Comparison of ENCODE assay signal across 8 mouse cellular contexts in the genomic region with DNA sequence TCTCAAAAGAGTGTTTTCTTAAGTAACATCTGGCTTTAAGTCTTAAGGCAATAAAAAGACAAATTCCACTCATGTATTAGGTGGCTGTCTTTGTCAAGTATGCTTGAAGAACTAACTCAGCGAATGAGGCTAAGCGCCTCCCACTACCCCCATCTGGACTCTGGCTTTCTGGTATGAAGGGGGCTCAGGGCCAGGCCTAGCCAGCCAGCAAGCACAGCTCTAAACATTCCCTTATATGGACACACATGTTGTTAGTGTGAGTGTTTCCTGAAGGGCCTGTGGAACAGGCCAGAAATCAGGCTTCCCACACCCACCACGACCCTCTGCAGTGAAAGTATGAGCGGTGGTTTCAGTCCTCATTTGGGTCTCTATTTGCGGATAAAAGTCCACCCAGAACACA. TPM values are rescaled to one million over a fixed set of nuclear protein-coding genes. Genes with fewer than 3 reads are reported as not detected.
DNase-seq lines count a peak whose midpoint lies in the region; ATAC-seq lines count a peak whose summit lies in the region.

No protein-coding gene starts in this region.

- H3K9ac ChIP-seq in forebrain, embryonic 12.5 days = no peak overlapping the region
- H3K9ac ChIP-seq in forebrain, embryonic 14.5 days (ENCODE audit: low read length) = no peak overlapping the region
- H3K9ac ChIP-seq in lung, embryonic 16.5 days (ENCODE audit: low read length) = peak overlapping the region; percentile 23
- no peak overlapping the region for H3K9ac ChIP-seq in neural tube, embryonic 13.5 days

- H3K27ac ChIP-seq in forebrain, embryonic 12.5 days = 0 out of 2 replicates have a peak overlapping the region, but pooled peaks have one; percentile 36
- no peak overlapping the region for H3K27ac ChIP-seq in forebrain, embryonic 14.5 days (ENCODE audit: low read depth, low read length)
- peak overlapping the region; percentile 90 for H3K27ac ChIP-seq in lung, embryonic 16.5 days (ENCODE audit: low read length)
- H3K27ac ChIP-seq in limb, embryonic 10.5 days = peak overlapping the region; percentile 90
- H3K27ac ChIP-seq in neural tube, embryonic 13.5 days (replicated peaks) = peak overlapping the region; percentile 34; the same call in 1 of the 2 replicates

- ATAC-seq in forebrain, embryonic 12.5 days (ENCODE audit: low FRiP score) = no peak
- no peak for ATAC-seq in forebrain, embryonic 14.5 days
- ATAC-seq in lung, embryonic 16.5 days (ENCODE audit: low read depth) = peak; percentile 96
- ATAC-seq in neural tube, embryonic 13.5 days (ENCODE audit: low read depth) = no peak

- H3K27me3 ChIP-seq in forebrain, embryonic 12.5 days = no peaks in the 10 kb centered on the region
- H3K27me3 ChIP-seq in forebrain, embryonic 14.5 days (replicated peaks; ENCODE audit: control insufficient read depth, insufficient read depth, low read length) = no peaks in the 10 kb centered on the region
- H3K27me3 ChIP-seq in lung, embryonic 16.5 days (ENCODE audit: control insufficient read depth, insufficient read depth, low read depth, low read length) = no peaks in the 10 kb centered on the region
- H3K27me3 ChIP-seq in limb, embryonic 10.5 days (ENCODE audit: low read depth, poor library complexity, severe bottlenecking) = no peaks in the 10 kb centered on the region
- no peaks in the 10 kb centered on the region for H3K27me3 ChIP-seq in neural tube, embryonic 13.5 days

- no peaks in the 10 kb centered on the region for H3K9me3 ChIP-seq in forebrain, embryonic 12.5 days
- no peaks in the 10 kb centered on the region for H3K9me3 ChIP-seq in forebrain, embryonic 14.5 days (replicated peaks; ENCODE audit: control insufficient read depth, low read length)
- H3K9me3 ChIP-seq in lung, embryonic 16.5 days (ENCODE audit: control insufficient read depth, low read length) = no peaks in the 10 kb centered on the region
- no peaks in the 10 kb centered on the region for H3K9me3 ChIP-seq in limb, embryonic 10.5 days (replicated peaks)
- H3K9me3 ChIP-seq in neural tube, embryonic 13.5 days = no peaks in the 10 kb centered on the region

- peaks cover 22% of the 10 kb centered on the region for H3K4me1 ChIP-seq in forebrain, embryonic 12.5 days
- H3K4me1 ChIP-seq in forebrain, embryonic 14.5 days (ENCODE audit: control insufficient read depth, insufficient read depth, low read length) = no peaks in the 10 kb centered on the region
- H3K4me1 ChIP-seq in lung, embryonic 16.5 days (replicated peaks; ENCODE audit: control insufficient read depth, insufficient read depth, low read length) = peaks cover 35% of the 10 kb centered on the region
- H3K4me1 ChIP-seq in limb, embryonic 10.5 days = peaks cover 45% of the 10 kb centered on the region
- H3K4me1 ChIP-seq in neural tube, embryonic 13.5 days (replicated peaks) = peaks cover 33% of the 10 kb centered on the region

- H3K4me3 ChIP-seq in forebrain, embryonic 12.5 days (replicated peaks) = no peak overlapping the region
- H3K4me3 ChIP-seq in forebrain, embryonic 14.5 days (ENCODE audit: low read depth, low read length) = no peak overlapping the region
- H3K4me3 ChIP-seq in lung, embryonic 16.5 days (ENCODE audit: low read length) = no peak overlapping the region
- 0 out of 2 replicates have a peak overlapping the region, but pooled peaks have one; percentile 1 for H3K4me3 ChIP-seq in limb, embryonic 10.5 days
- no peak overlapping the region for H3K4me3 ChIP-seq in neural tube, embryonic 13.5 days

- WGBS in forebrain, embryonic 12.5 days = 89% methylated on average over 5 of the region's 5 CpGs
- WGBS in forebrain, embryonic 14.5 days = 79% methylated on average over 5 of the region's 5 CpGs
- WGBS in lung, embryonic 16.5 days = 21% methylated on average over 5 of the region's 5 CpGs
- WGBS in limb, embryonic 10.5 days = 47% methylated on average over 5 of the region's 5 CpGs
- WGBS in neural tube, embryonic 13.5 days = 79% methylated on average over 5 of the region's 5 CpGs

- DNase-seq in forebrain, embryonic 14.5 days (ENCODE audit: low spot score) = no peak
- DNase-seq in lung, postnatal 25 days (ENCODE audit: low spot score) = no peak
- peak; percentile 65 for DNase-seq in limb, embryonic 10.5 days (ENCODE audit: low spot score)
- no peak for DNase-seq in right cerebral cortex, postnatal 10 days (ENCODE audit: low spot score in 2 of 2)
- no peak for DNase-seq in cerebellum, adult 11-12 months

- H3K36me3 ChIP-seq in forebrain, embryonic 12.5 days (replicated peaks) = peaks cover 6% of the 10 kb centered on the region; the same call in 1 of the 2 replicates
- H3K36me3 ChIP-seq in forebrain, embryonic 14.5 days (ENCODE audit: control insufficient read depth, insufficient read depth, low read length) = peaks cover 21% of the 10 kb centered on the region
- no peaks in the 10 kb centered on the region for H3K36me3 ChIP-seq in lung, embryonic 16.5 days (ENCODE audit: control insufficient read depth, insufficient read depth, low read length)
- H3K36me3 ChIP-seq in limb, embryonic 10.5 days = no peaks in the 10 kb centered on the region
- H3K36me3 ChIP-seq in neural tube, embryonic 13.5 days = peaks cover 27% of the 10 kb centered on the region

- no peak overlapping the region for H3K4me2 ChIP-seq in forebrain, embryonic 12.5 days
- no peak overlapping the region for H3K4me2 ChIP-seq in forebrain, embryonic 14.5 days (ENCODE audit: low read length)
- no peak overlapping the region for H3K4me2 ChIP-seq in lung, embryonic 16.5 days (ENCODE audit: low read depth, low read length)
- no peak overlapping the region for H3K4me2 ChIP-seq in neural tube, embryonic 13.5 days

RNA-seq across cellular contexts. Expression of a gene that starts 21.5 kb away (rescaled TPM):
- 1.1 and 1.7 TPM in 2 replicates for polyA plus RNA-seq in forebrain, embryonic 12.5 days (2016; fragmentation: Nextera tagmentation; extraction: Ambion mirVana)
- 5.1 and 5.9 TPM in 2 replicates for polyA plus RNA-seq in forebrain, embryonic 14.5 days (2014; fragmentation: Nextera tagmentation; extraction: Ambion mirVana)
- 0.06 and 0.33 TPM in 2 replicates for polyA plus RNA-seq in lung, embryonic 16.5 days (2015; fragmentation: Nextera tagmentation; extraction: Ambion mirVana)
- 0.09 and 0.11 TPM in 2 replicates for polyA plus RNA-seq in limb, embryonic 10.5 days (2016; fragmentation: Nextera tagmentation; extraction: Ambion mirVana)
- polyA plus RNA-seq in neural tube, embryonic 13.5 days (2015; fragmentation: Nextera tagmentation; extraction: Ambion mirVana) = 0.46 and 0.84 TPM in 2 replicates

RNA-seq across cellular contexts. Expression of a gene that starts 47.5 kb away (rescaled TPM):
- 0.59 and 0.84 TPM in 2 replicates for polyA plus RNA-seq in forebrain, embryonic 12.5 days (2016; fragmentation: Nextera tagmentation; extraction: Ambion mirVana)
- polyA plus RNA-seq in forebrain, embryonic 14.5 days (2014; fragmentation: Nextera tagmentation; extraction: Ambion mirVana) = 0.10 and 0.25 TPM in 2 replicates
- polyA plus RNA-seq in lung, embryonic 16.5 days (2015; fragmentation: Nextera tagmentation; extraction: Ambion mirVana) = 1.0 and 1.4 TPM in 2 replicates
- polyA plus RNA-seq in limb, embryonic 10.5 days (2016; fragmentation: Nextera tagmentation; extraction: Ambion mirVana) = 0.36 TPM in 2 replicates
- polyA plus RNA-seq in neural tube, embryonic 13.5 days (2015; fragmentation: Nextera tagmentation; extraction: Ambion mirVana) = 0.11 and 0.25 TPM in 2 replicates
